Mouse (Mus musculus) B cell, adult 67 days (primary cell): ENCODE results near the gene Nop2. TPM values are rescaled to one million over a fixed set of nuclear protein-coding genes. Genes with fewer than 3 reads are reported as not detected.

ENCODE experiments used
- total RNA-seq, 2 experiments: library from RNA; stranded (reverse); gene quantifications; 4 replicates each; pipeline ENCODE4 v1.2.4; 2023

The Nop2 gene
- total RNA-seq, result 10 to 100 TPM; 36.5 to 40.2 TPM

DNA sequence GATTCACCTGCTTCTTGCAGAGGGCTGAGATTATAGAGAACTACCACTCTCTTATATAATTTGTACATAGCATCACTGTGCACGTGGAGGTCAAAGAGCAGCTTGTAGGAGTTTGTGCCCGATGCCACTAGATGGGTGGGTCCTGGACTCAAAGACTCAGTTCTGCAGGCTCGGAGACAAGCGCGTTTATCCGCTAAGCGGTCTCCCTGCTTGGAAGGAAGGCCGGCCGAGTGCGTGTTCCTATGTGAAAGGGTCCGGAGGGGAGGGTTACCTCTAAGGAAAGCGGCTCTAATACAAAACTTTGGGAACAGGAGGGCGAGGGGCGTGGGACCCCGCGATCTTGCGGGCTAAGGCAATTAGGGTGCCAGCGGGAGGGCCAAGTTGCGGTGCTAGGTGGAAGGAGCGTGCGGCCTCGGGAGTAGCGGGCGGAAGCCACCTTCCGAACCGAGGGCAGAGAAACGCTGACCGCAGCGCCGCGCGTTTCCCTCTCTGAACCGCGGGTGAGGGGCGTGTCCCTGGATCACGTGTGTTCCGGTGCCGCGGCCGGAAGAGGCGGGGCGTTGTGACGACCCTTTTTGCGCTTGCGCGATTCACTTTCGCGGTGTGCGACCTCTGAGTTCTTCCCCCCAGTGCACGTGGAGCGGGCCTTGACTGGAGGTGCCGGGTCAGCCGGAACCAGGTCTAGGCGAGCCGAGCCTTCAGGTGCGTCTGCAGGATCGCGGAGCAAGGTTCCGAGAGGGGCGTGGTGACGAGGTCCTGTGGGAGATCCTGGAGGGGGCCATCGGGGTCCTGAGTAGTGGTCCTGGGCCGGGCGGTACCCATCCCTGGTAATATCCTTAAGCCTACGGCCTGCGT is at the start of gene Nop2:
Gene Nop2 (plus strand): TSS at position 608 of the 855 bp plus-strand sequence.

DNA sequence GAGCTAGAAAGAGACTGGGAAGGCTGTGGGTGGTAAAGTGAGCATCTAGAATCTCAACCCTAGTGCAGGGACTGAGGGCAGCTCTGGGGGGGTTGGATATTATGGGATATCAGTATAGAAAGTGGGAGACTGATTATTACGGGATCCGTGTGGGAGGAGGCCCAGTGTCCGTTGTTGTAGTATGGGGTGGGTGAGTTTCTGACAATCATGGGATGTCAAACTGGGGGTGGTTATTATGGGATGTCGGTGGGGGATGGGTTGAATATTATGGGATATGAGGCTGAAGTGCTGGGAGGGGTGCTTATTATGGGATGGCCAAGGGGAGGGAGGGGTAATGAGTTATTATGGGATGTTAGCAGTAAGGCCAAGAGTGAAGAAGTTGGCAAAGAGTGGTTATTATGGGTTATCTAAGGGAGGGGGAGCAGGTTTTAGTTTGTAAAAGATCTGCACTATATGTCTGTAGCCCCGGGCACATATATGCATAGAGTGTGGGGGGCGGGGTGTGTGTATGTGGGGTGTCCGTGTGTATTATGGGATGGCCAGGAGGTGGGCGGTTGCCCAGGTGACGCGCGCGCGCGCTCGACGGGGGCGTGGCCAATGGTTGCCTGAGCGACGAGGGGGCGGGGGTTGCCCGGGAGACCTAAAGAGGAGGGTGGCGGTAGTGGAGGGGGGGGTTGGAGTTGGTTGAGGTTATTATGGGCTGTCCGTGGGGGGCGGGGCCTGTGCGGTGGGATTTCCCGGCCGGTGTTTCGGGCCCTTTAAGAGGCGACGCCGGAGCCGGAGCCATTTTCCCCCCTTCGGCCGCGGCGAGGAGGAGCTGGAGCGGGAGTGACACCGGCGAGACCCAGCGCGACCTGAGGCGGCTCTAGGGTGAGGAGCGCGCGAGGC is 36.1 kb upstream of the Nop2 start, which contains the start of gene Chd4:
Gene Chd4 (plus strand): TSS at position 591 of the 888 bp plus-strand sequence.

DNA sequence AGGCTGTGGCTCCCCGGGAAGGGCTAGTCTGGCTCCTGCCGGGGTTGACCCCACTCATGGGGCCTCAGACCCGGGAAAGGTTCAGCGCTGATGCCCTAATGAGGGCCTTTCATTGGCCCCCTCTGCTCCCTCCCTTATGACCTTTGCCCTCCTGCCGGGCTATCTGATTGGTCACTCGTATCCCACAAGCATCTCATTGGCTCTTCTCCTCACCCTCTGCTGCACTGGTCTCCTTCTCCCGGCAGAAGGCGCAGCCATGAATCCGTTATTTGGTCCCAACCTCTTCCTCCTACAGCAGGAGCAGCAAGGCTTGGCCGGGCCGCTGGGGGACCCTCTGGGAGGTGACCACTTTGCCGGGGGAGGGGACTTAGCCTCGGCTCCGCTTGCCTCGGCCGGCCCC is 13.3 kb downstream of the Nop2 start, which contains the start of gene Iffo1:
Gene Iffo1 (plus strand): TSS at position 241 of the 400 bp plus-strand sequence.

DNA sequence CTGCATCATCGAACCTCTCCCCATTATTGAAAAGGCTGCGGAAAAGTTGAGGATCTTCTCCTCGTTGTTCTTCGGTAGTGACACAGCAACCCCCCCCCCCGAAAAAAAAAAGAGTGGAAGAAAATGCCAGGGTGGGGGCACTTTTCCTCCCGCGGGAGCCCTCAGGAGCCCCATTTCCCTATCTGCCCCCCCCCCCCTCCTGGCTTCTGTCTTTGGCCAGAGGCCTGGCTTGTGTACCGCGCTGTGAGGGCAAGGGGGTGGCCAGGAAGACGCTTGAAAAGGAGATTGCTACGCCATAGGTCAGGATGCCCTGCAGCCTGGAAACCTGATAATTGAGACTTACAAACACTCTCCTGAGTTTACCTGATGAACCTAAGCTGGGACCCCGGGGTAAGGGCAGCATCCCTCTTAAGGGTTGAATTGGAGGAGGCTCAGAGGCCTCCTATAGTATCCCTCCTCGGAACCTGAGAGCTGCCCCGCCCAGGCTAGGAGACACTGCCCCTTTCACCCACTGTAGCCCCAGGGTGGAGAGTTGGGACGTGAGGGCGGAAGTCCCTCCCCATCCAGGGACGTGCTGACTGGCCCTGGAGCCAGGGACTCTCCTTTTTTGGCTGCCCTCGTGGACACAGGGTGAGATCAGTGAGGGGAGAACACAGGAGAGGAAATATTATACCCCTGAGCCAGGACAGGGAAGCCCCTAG is 34.5 kb downstream of the Nop2 start, which contains the start of gene Gapdh:
Gene Gapdh (minus strand): TSS at position 417 of the 701 bp plus-strand sequence.

DNA sequence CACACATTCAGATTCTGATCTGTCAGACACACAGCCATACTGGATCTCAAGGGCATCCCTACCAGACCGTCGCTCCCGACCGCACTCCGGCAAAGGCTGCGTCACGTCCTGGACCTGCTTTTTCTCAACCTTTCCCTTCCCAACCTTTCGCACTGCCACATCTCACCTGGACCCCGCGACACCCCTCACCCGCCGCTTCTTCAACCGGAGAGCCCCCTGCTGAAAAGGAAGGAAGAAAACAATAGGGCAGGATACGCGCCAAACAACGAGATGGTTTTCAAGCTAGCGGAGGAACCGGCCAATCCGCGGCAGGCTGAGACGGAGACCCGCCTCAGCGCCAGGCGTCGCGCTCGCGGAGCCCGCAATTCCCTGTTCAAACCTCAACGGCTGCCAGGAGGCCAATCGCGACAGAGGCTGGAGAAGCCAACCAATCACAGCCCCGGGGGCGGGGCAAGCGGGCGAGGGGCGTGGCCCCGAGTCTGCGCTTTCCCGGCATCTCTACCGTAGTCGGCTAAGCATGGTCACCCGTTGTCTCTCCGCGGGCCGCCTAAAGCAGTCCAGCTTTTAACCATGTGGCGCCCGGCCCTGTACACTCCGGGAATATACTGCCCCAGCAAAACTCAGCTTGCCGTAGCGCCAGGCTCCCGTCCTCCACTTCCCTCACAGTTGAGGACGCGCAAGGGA is 59.8 kb downstream of the Nop2 start, which contains the start of the genes Ncapd2 and Mrpl51:
Gene Ncapd2 (minus strand): TSS at position 370 of the 684 bp plus-strand sequence.
Gene Mrpl51 (plus strand): TSS at position 470 of the 684 bp plus-strand sequence.

Other genes with a start within 250 kb of the Nop2 start
- under 1 TPM; 0.36 to 0.61 TPM for gene Cd4, start 243.7 kb upstream of the Nop2 start, total RNA-seq
- gene Lag3, start 220.2 kb upstream of the Nop2 start, total RNA-seq, result under 1 TPM; 0.27 to 0.44 TPM
- gene Ptms, start 211.8 kb upstream of the Nop2 start, total RNA-seq, result 10 to 100 TPM; 40.0 to 57.1 TPM
- 100 to 1,000 TPM; 103 to 117 TPM for gene Mlf2, start 200.5 kb upstream of the Nop2 start, total RNA-seq
- 10 to 100 TPM; 56.3 to 59.5 TPM for gene Cops7a, start 166.4 kb upstream of the Nop2 start, total RNA-seq
- under 1 TPM; 0.27 to 0.55 TPM for gene Pianp, start 135.2 kb upstream of the Nop2 start, total RNA-seq
- gene Zfp384, start 122.8 kb upstream of the Nop2 start, total RNA-seq, result 100 to 1,000 TPM in 1 of 2 experiments, 10 to 100 TPM in 1; 96.6 to 114 TPM
- 100 to 1,000 TPM in 1 of 2 experiments, 10 to 100 TPM in 1; 97.1 to 108 TPM for gene Ing4, start 92.1 kb upstream of the Nop2 start, total RNA-seq
- 10 to 100 TPM; 19.3 to 21.8 TPM for gene Acrbp, start 82.2 kb upstream of the Nop2 start, total RNA-seq
- 10 to 100 TPM; 20.3 to 22.2 TPM for gene Lpar5, start 64.0 kb upstream of the Nop2 start, total RNA-seq
- gene Chd4, start 35.9 kb upstream of the Nop2 start, total RNA-seq, result 100 to 1,000 TPM; 359 to 376 TPM
- gene Iffo1, start 13.3 kb downstream of the Nop2 start, total RNA-seq, result 10 to 100 TPM; 40.3 to 48.0 TPM
- 100 to 1,000 TPM; 404 to 406 TPM for gene Gapdh, start 34.6 kb downstream of the Nop2 start, total RNA-seq
- 10 to 100 TPM; 48.4 to 60.1 TPM for gene Ncapd2, start 59.8 kb downstream of the Nop2 start, total RNA-seq
- gene Mrpl51, start 59.9 kb downstream of the Nop2 start, total RNA-seq, result 10 to 100 TPM; 31.0 to 32.7 TPM
- gene Vamp1, start 83.6 kb downstream of the Nop2 start, total RNA-seq, result 10 to 100 TPM; 74.4 to 91.1 TPM
- 10 to 100 TPM; 27.1 to 28.1 TPM for gene Tapbpl, start 100.0 kb downstream of the Nop2 start, total RNA-seq
- gene Cd27, start 105.1 kb downstream of the Nop2 start, total RNA-seq, result 1 to 10 TPM in 1 of 2 experiments, under 1 TPM in 1; 0.68 to 3.3 TPM
- gene Tuba3a, start 154.1 kb downstream of the Nop2 start, total RNA-seq, result not detected
- gene Ltbr, start 182.0 kb downstream of the Nop2 start, total RNA-seq, result under 1 TPM in 1 of 2 experiments, not detected in 1; 0.99 TPM
- gene Scnn1a, start 188.8 kb downstream of the Nop2 start, total RNA-seq, result not detected
- 1 to 10 TPM; 1.1 to 1.2 TPM for gene Tnfrsf1a, start 217.5 kb downstream of the Nop2 start, total RNA-seq
- not detected for gene Plekhg6, start 248.9 kb downstream of the Nop2 start, total RNA-seq